Mouse (Mus musculus) kidney, postnatal 4 days (tissue): ENCODE results near the gene Unc119b.

Source experiments
- DNase-seq, 2 experiments: peaks; one replicate each; pipeline ENCODE4 v3.0.0; 2021; ENCODE audit warnings: mixed read lengths in 2 of 2

Gene Unc119b

GRCm38 (mm10) chr5:115083492-115083891 lies 51.3 kb downstream of the Unc119b start:
- DNase-seq = no peak

GRCm38 (mm10) chr5:115081636-115082035 lies 53.1 kb downstream of the Unc119b start:
- no peak for DNase-seq

GRCm38 (mm10) chr5:115076144-115076901 lies 58.5 kb downstream of the Unc119b start:
- DNase-seq = peak; percentile 86 to 87

DNA sequence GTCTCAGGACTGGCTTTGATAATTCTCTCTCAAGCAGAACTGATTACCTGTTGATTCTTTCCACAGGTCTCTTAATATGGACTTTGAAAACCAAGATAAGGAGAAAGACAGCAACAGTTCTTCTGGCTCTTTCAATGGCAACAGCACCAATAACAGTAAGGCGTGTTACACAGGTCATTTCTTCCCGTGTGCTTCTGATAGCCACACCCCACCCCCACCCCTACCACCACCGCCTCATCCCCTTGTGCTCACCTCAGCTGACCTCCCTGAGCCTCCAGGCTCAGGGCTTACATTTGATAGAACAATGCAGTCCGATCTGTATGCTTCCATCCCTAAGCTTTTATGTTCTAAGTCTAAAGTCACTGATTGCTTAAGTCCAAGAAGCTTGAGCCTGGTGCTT lies 60.0 kb downstream of the Unc119b start:
- DNase-seq = no peak

DNA sequence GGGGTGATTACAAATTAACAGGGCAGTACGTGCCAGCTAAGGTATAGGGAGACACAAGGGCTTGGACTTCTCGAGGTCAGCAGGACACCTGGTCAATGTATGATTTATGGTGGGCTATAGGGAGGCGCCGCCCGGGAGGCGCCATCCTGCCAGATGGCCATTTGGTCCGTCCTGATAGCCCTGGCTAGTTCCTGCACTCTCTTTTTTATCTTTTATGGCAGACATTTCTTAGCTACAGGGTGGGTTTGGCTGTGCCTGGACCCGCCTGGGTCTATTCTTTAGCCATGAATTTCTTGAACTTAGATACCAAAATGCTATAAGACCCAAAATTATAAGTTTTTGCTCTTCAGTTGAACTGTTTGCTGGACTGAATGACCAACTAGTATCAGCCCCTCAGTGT lies 61.5 kb downstream of the Unc119b start:
- peak; percentile 15 to 38 for DNase-seq
